Mouse (Mus musculus): ENCODE results near the gene Mtrr. TPM values are rescaled to one million over a fixed set of nuclear protein-coding genes. Genes with fewer than 3 reads are reported as not detected.
"Not testable (repeated sequence)": the region's sequence is repeated elsewhere in the genome, so short reads cannot be mapped to it uniquely, and the experiment has no call there.

Mtrr gene
- polyA plus RNA-seq, 1 experiment from 2014 or later, result 15.7 TPM

GRCm38 (mm10) chr13:68574398-68574797, 7.6 kb downstream of the Mtrr start:
- H3K9ac ChIP-seq (ENCODE audit: low read depth, low read length), result no peak overlapping the region
- H3K4me1 ChIP-seq (ENCODE audit: control insufficient read depth, insufficient read depth, low read length), result no peaks in the 10 kb centered on the region
- DNase-seq (ENCODE audit: low spot score), result no peak
- H3K4me2 ChIP-seq (ENCODE audit: low read depth, low read length), result no peak overlapping the region
- H3K27ac ChIP-seq (replicated peaks; ENCODE audit: low read depth, low read length), result no peak overlapping the region
- peaks cover 56% of the 10 kb centered on the region; the same call in 1 of the 2 replicates for H3K36me3 ChIP-seq (ENCODE audit: control insufficient read depth, insufficient read depth, low read length)
- H3K4me3 ChIP-seq (ENCODE audit: low read depth, low read length), result no peak overlapping the region
- no peak for ATAC-seq (ENCODE audit: low read depth)
- 74% methylated on average over 4 of the region's 4 CpGs for WGBS
- H3K27me3 ChIP-seq (replicated peaks; ENCODE audit: control insufficient read depth, insufficient read depth, low read length), result no peaks in the 10 kb centered on the region
- H3K9me3 ChIP-seq (ENCODE audit: control insufficient read depth, low read length), result no peaks in the 10 kb centered on the region

GRCm38 (mm10) chr13:68572966-68573913, 8.7 kb downstream of the Mtrr start:
- Histone ChIP-seq H3K27me3 (replicated peaks; ENCODE audit: control insufficient read depth, insufficient read depth, low read length) (no peaks in the 10 kb centered on the region), H3K4me3 (ENCODE audit: low read depth, low read length) (no peak overlapping the region), H3K27ac (replicated peaks; ENCODE audit: low read depth, low read length) (peak overlapping the region; percentile 52; the same call in 1 of the 2 replicates), H3K9me3 (ENCODE audit: control insufficient read depth, low read length) (no peaks in the 10 kb centered on the region), H3K36me3 (ENCODE audit: control insufficient read depth, insufficient read depth, low read length) (peaks cover 55% of the 10 kb centered on the region; the same call in 1 of the 2 replicates), H3K9ac (ENCODE audit: low read depth, low read length) (no peak overlapping the region), H3K4me1 (ENCODE audit: control insufficient read depth, insufficient read depth, low read length) (no peaks in the 10 kb centered on the region), H3K4me2 (ENCODE audit: low read depth, low read length) (no peak overlapping the region)
- DNase-seq (ENCODE audit: low spot score), result peak; percentile 62
- 57% methylated on average over 10 of the region's 10 CpGs for WGBS
- ATAC-seq (ENCODE audit: low read depth), result peak; percentile 66

- no peak for ATAC-seq (ENCODE audit: low read depth)
- H3K36me3 ChIP-seq (ENCODE audit: control insufficient read depth, insufficient read depth, low read length), result peaks cover 63% of the 10 kb centered on the region
Observed at GRCm38 (mm10) chr13:68572247-68572646, 9.7 kb downstream of the Mtrr start.

GRCm38 (mm10) chr13:68569589-68570336, 12.2 kb downstream of the Mtrr start:
- Histone ChIP-seq H3K27ac (replicated peaks; ENCODE audit: low read depth, low read length) (no peak overlapping the region), H3K9ac (ENCODE audit: low read depth, low read length) (no peak overlapping the region), H3K4me3 (ENCODE audit: low read depth, low read length) (no peak overlapping the region), H3K4me2 (ENCODE audit: low read depth, low read length) (no peak overlapping the region), H3K4me1 (ENCODE audit: control insufficient read depth, insufficient read depth, low read length) (no peaks in the 10 kb centered on the region), H3K36me3 (ENCODE audit: control insufficient read depth, insufficient read depth, low read length) (peaks cover 67% of the 10 kb centered on the region), H3K9me3 (ENCODE audit: control insufficient read depth, low read length) (no peaks in the 10 kb centered on the region), H3K27me3 (replicated peaks; ENCODE audit: control insufficient read depth, insufficient read depth, low read length) (no peaks in the 10 kb centered on the region)
- DNase-seq (ENCODE audit: low spot score) (peak; percentile 78), ATAC-seq (ENCODE audit: low read depth) (no peak)
- 69% methylated on average over 17 of the region's 17 CpGs for WGBS

More at GRCm38 (mm10) chr13:68572247-68572646, 9.7 kb downstream of the Mtrr start:
- Histone ChIP-seq H3K27ac (replicated peaks; ENCODE audit: low read depth, low read length) (no peak overlapping the region), H3K4me1 (ENCODE audit: control insufficient read depth, insufficient read depth, low read length) (no peaks in the 10 kb centered on the region), H3K4me2 (ENCODE audit: low read depth, low read length) (no peak overlapping the region), H3K9me3 (ENCODE audit: control insufficient read depth, low read length) (no peaks in the 10 kb centered on the region), H3K9ac (ENCODE audit: low read depth, low read length) (no peak overlapping the region), H3K27me3 (replicated peaks; ENCODE audit: control insufficient read depth, insufficient read depth, low read length) (no peaks in the 10 kb centered on the region), H3K4me3 (ENCODE audit: low read depth, low read length) (no peak overlapping the region)
- no peak for DNase-seq (ENCODE audit: low spot score)
- 86% methylated on average over 19 of the region's 19 CpGs for WGBS

GRCm38 (mm10) chr13:68568548-68568947, 13.4 kb downstream of the Mtrr start:
- peaks cover 75% of the 10 kb centered on the region for H3K36me3 ChIP-seq (ENCODE audit: control insufficient read depth, insufficient read depth, low read length)
- 90% methylated on average over 11 of the region's 11 CpGs for WGBS
- no peaks in the 10 kb centered on the region for H3K4me1 ChIP-seq (ENCODE audit: control insufficient read depth, insufficient read depth, low read length)
- no peak overlapping the region for H3K27ac ChIP-seq (replicated peaks; ENCODE audit: low read depth, low read length)
- H3K4me2 ChIP-seq (ENCODE audit: low read depth, low read length), result no peak overlapping the region
- H3K4me3 ChIP-seq (ENCODE audit: low read depth, low read length), result no peak overlapping the region
- no peak overlapping the region for H3K9ac ChIP-seq (ENCODE audit: low read depth, low read length)
- no peaks in the 10 kb centered on the region for H3K9me3 ChIP-seq (ENCODE audit: control insufficient read depth, low read length)
- DNase-seq (ENCODE audit: low spot score), result no peak
- H3K27me3 ChIP-seq (replicated peaks; ENCODE audit: control insufficient read depth, insufficient read depth, low read length), result no peaks in the 10 kb centered on the region
- ATAC-seq (ENCODE audit: low read depth), result no peak

- no peaks in the 10 kb centered on the region for H3K4me1 ChIP-seq (ENCODE audit: control insufficient read depth, insufficient read depth, low read length)
- H3K4me2 ChIP-seq (ENCODE audit: low read depth, low read length), result no peak overlapping the region
- ATAC-seq (ENCODE audit: low read depth), result no peak
- no peak overlapping the region for H3K27ac ChIP-seq (replicated peaks; ENCODE audit: low read depth, low read length)
- no peak overlapping the region for H3K4me3 ChIP-seq (ENCODE audit: low read depth, low read length)
- H3K9ac ChIP-seq (ENCODE audit: low read depth, low read length), result no peak overlapping the region
- WGBS, result 95% methylated on average over 9 of the region's 9 CpGs
- H3K27me3 ChIP-seq (replicated peaks; ENCODE audit: control insufficient read depth, insufficient read depth, low read length), result no peaks in the 10 kb centered on the region
- no peaks in the 10 kb centered on the region for H3K9me3 ChIP-seq (ENCODE audit: control insufficient read depth, low read length)
- H3K36me3 ChIP-seq (ENCODE audit: control insufficient read depth, insufficient read depth, low read length), result peaks cover 79% of the 10 kb centered on the region
- no peak for DNase-seq (ENCODE audit: low spot score)
Observed at GRCm38 (mm10) chr13:68568110-68568509, 13.8 kb downstream of the Mtrr start.

GRCm38 (mm10) chr13:68553391-68553790, 28.6 kb downstream of the Mtrr start:
- 29% methylated on average over 4 of the region's 6 CpGs for WGBS
- H3K4me2 ChIP-seq (ENCODE audit: low read depth, low read length); H3K9ac ChIP-seq (ENCODE audit: low read depth, low read length); H3K27ac ChIP-seq (replicated peaks; ENCODE audit: low read depth, low read length); H3K4me1 ChIP-seq (ENCODE audit: control insufficient read depth, insufficient read depth, low read length); ATAC-seq (ENCODE audit: low read depth); H3K27me3 ChIP-seq (replicated peaks; ENCODE audit: control insufficient read depth, insufficient read depth, low read length); H3K36me3 ChIP-seq (ENCODE audit: control insufficient read depth, insufficient read depth, low read length); H3K4me3 ChIP-seq (ENCODE audit: low read depth, low read length); DNase-seq (ENCODE audit: low spot score); H3K9me3 ChIP-seq (ENCODE audit: control insufficient read depth, low read length): not testable (repeated sequence)
